Mouse (Mus musculus) heart, postnatal 0 days (tissue): ENCODE data around the gene Cep295nl.

Source experiments
- CTCF ChIP-seq: IDR thresholded peaks from 2 replicates; pipeline ENCODE4 v1.5.1; 2016; ENCODE audit warnings: antibody characterized with exemption, control low read depth, low read depth
- EP300 ChIP-seq: IDR thresholded peaks from 2 replicates; pipeline ENCODE4 v1.6.1; 2016; ENCODE audit warnings: antibody characterized with exemption, low read depth

DNA sequence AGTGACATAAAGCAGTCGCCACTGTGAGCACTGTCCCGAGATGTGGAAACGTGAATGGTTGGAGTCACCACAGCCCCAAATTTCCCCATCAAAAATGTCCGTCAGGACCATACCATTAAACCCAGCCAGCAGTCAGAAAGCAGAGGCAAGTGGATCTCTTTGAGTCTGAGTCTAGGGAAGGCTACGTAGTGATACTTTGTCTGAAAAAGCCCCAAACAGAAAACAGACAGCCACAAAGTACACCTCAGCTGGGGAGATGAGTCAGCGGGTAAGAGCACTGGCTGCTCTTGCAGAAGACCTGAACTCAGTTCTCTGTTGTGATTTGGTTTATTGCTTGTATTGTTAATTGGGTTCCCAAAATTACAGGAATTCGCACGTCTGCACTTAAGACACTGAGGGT lies 24.3 kb upstream of the Cep295nl start:
- TF ChIP-seq CTCF (no peak), EP300 (no peak)
